ENCODE assay signal across 23 mouse cellular contexts in genomic region chr11:21037267-21037906, GRCm38 (mm10). TPM values are rescaled to one million over a fixed set of nuclear protein-coding genes. Genes with fewer than 3 reads are reported as not detected.
DNase-seq lines count a peak whose midpoint lies in the region; ATAC-seq and TF ChIP-seq lines count a peak whose summit lies in the region.
"Had no signal": no experiment of that assay in that cellular context is flagged by ENCODE, and none has a peak within 500 bp of the region (broad histone marks: within the 10 kb centered on the region; RNA-seq: fewer than 3 reads in every experiment).

No protein-coding gene starts in this region.

- H3K9me3 ChIP-seq in heart, embryonic 12.5 days (replicated peaks): no peaks in the 10 kb centered on the region
- no peaks in the 10 kb centered on the region for H3K9me3 ChIP-seq in intestine, embryonic 15.5 days
- H3K9me3 ChIP-seq in intestine, postnatal 0 days (ENCODE audit: control insufficient read depth): no peaks in the 10 kb centered on the region
- no peaks in the 10 kb centered on the region for H3K9me3 ChIP-seq in hindbrain, postnatal 0 days (ENCODE audit: low read length)
- H3K9me3 ChIP-seq: embryonic facial prominence, embryonic 10.5 days; embryonic facial prominence, embryonic 12.5 days; forebrain, embryonic 13.5 days; forebrain, embryonic 15.5 days; G1E had no signal

- H3K27ac ChIP-seq in heart, embryonic 12.5 days (ENCODE audit: poor library complexity, severe bottlenecking): no peak overlapping the region
- H3K27ac ChIP-seq in intestine, embryonic 15.5 days: no peak overlapping the region
- H3K27ac ChIP-seq in intestine, postnatal 0 days (ENCODE audit: low read depth, low read length): no peak overlapping the region
- no peak overlapping the region for H3K27ac ChIP-seq in hindbrain, postnatal 0 days
- H3K27ac ChIP-seq: embryonic facial prominence, embryonic 10.5 days; embryonic facial prominence, embryonic 12.5 days; forebrain, embryonic 13.5 days had no signal

- no peaks in the 10 kb centered on the region for H3K36me3 ChIP-seq in heart, embryonic 12.5 days
- H3K36me3 ChIP-seq in intestine, embryonic 15.5 days: no peaks in the 10 kb centered on the region
- H3K36me3 ChIP-seq in intestine, postnatal 0 days (ENCODE audit: control insufficient read depth, insufficient read depth): no peaks in the 10 kb centered on the region
- H3K36me3 ChIP-seq in hindbrain, postnatal 0 days (ENCODE audit: insufficient read depth, low read length): no peaks in the 10 kb centered on the region
- H3K36me3 ChIP-seq: embryonic facial prominence, embryonic 10.5 days; embryonic facial prominence, embryonic 12.5 days; forebrain, embryonic 15.5 days; G1E had no signal

- no peak overlapping the region for H3K4me3 ChIP-seq in heart, embryonic 12.5 days
- no peak overlapping the region for H3K4me3 ChIP-seq in intestine, embryonic 15.5 days (replicated peaks)
- no peak overlapping the region for H3K4me3 ChIP-seq in intestine, postnatal 0 days (ENCODE audit: low read depth, low read length)
- H3K4me3 ChIP-seq in hindbrain, postnatal 0 days (ENCODE audit: low read length): no peak overlapping the region
- H3K4me3 ChIP-seq: embryonic facial prominence, embryonic 10.5 days; embryonic facial prominence, embryonic 12.5 days; forebrain, embryonic 13.5 days; forebrain, embryonic 15.5 days had no signal

- TF ChIP-seq CTCF in intestine, postnatal 0 days (IDR thresholded peaks at IDR 0.05; ENCODE audit: low read depth): no peak
- no peak for TF ChIP-seq CTCF in hindbrain, postnatal 0 days (IDR thresholded peaks at IDR 0.05; ENCODE audit: low read depth)

- no peak overlapping the region for H3K9ac ChIP-seq in heart, embryonic 12.5 days
- H3K9ac ChIP-seq in intestine, embryonic 15.5 days: no peak overlapping the region
- no peak overlapping the region for H3K9ac ChIP-seq in intestine, postnatal 0 days (ENCODE audit: low read depth, low read length)
- no peak overlapping the region for H3K9ac ChIP-seq in hindbrain, postnatal 0 days (replicated peaks; ENCODE audit: low read length)
- H3K9ac ChIP-seq: embryonic facial prominence, embryonic 12.5 days; forebrain, embryonic 13.5 days; forebrain, embryonic 15.5 days had no signal

- no peaks in the 10 kb centered on the region for H3K27me3 ChIP-seq in heart, embryonic 12.5 days (replicated peaks)
- no peaks in the 10 kb centered on the region for H3K27me3 ChIP-seq in intestine, embryonic 15.5 days (replicated peaks)
- no peaks in the 10 kb centered on the region for H3K27me3 ChIP-seq in intestine, postnatal 0 days (replicated peaks; ENCODE audit: control insufficient read depth, insufficient read depth, low read length)
- H3K27me3 ChIP-seq in hindbrain, postnatal 0 days (ENCODE audit: insufficient read depth, low read length): no peaks in the 10 kb centered on the region
- H3K27me3 ChIP-seq: CH12.LX; embryonic facial prominence, embryonic 12.5 days; forebrain, embryonic 15.5 days; Patski had no signal

- ATAC-seq in heart, embryonic 12.5 days (ENCODE audit: insufficient number of reproducible peaks, low FRiP score): no peak
- peak; percentile 52 for ATAC-seq in intestine, embryonic 15.5 days
- 0 out of 2 replicates have a peak, but pooled peaks have one; percentile 22 for ATAC-seq in intestine, postnatal 0 days
- ATAC-seq in hindbrain, postnatal 0 days: no peak
- ATAC-seq: activated CD4-positive, CD25-positive, alpha-beta regulatory T cell, adult 4 months; CD4-positive, CD25-positive, alpha-beta regulatory T cell, adult 4 months; Patski had no signal

- DNase-seq in heart, adult 11 months: peak; percentile 75
- DNase-seq in hindbrain, postnatal 0 days (ENCODE audit: low spot score): no peak
- DNase-seq: adrenal gland, adult 8-10 months; adrenal gland, postnatal 14 days; adrenal gland, postnatal 36 days; B cell, adult 2 months; cerebellum, adult 11-12 months; cerebellum, adult 2 months; cerebellum, adult 9-10 months; cerebellum, postnatal 10 days; cerebellum, postnatal 25 days had no signal

- H3K4me2 ChIP-seq in heart, embryonic 12.5 days: no peak overlapping the region
- H3K4me2 ChIP-seq in intestine, embryonic 15.5 days (replicated peaks): no peak overlapping the region
- no peak overlapping the region for H3K4me2 ChIP-seq in intestine, postnatal 0 days (replicated peaks; ENCODE audit: low read depth)
- no peak overlapping the region for H3K4me2 ChIP-seq in hindbrain, postnatal 0 days (ENCODE audit: low read depth, low read length)
- H3K4me2 ChIP-seq: embryonic facial prominence, embryonic 12.5 days; forebrain, embryonic 13.5 days; forebrain, embryonic 15.5 days had no signal

- peaks cover 28% of the 10 kb centered on the region for H3K4me1 ChIP-seq in heart, embryonic 12.5 days (replicated peaks)
- H3K4me1 ChIP-seq in intestine, embryonic 15.5 days (replicated peaks): peaks cover 13% of the 10 kb centered on the region
- H3K4me1 ChIP-seq in intestine, postnatal 0 days (replicated peaks; ENCODE audit: control insufficient read depth, insufficient read depth, low read length): peaks cover 4% of the 10 kb centered on the region; the same call in 1 of the 2 replicates
- no peaks in the 10 kb centered on the region for H3K4me1 ChIP-seq in hindbrain, postnatal 0 days (ENCODE audit: insufficient read depth, low read length)
- H3K4me1 ChIP-seq: embryonic facial prominence, embryonic 12.5 days had no signal

- WGBS in heart, embryonic 12.5 days: 90% methylated on average over 6 of the region's 6 CpGs
- 83% methylated on average over 6 of the region's 6 CpGs for WGBS in intestine, embryonic 15.5 days
- WGBS in intestine, postnatal 0 days: 71% methylated on average over 6 of the region's 6 CpGs
- 95% methylated on average over 6 of the region's 6 CpGs for WGBS in hindbrain, postnatal 0 days

RNA-seq across cellular contexts. Expression of gene Peli1, which starts 53.7 kb away (rescaled TPM):
- 31.0 and 32.1 TPM in 2 replicates for polyA plus RNA-seq in heart, embryonic 12.5 days (2016; fragmentation: Nextera tagmentation; extraction: Ambion mirVana)
- 33.8 and 35.8 TPM in 2 replicates for polyA plus RNA-seq in intestine, embryonic 15.5 days (2015; fragmentation: Nextera tagmentation; extraction: Ambion mirVana)
- polyA plus RNA-seq in intestine, postnatal 0 days (2015; fragmentation: Nextera tagmentation; extraction: Ambion mirVana): 27.1 and 27.2 TPM in 2 replicates
- total RNA-seq in hindbrain, postnatal 0 days (2014; rRNA removed): 38.1 and 41.2 TPM in 2 replicates
- polyA plus RNA-seq in hindbrain, postnatal 0 days (2015; fragmentation: Nextera tagmentation; extraction: Ambion mirVana): 46.5 and 47.1 TPM in 2 replicates

Comparison
In these comparisons a context has a peak if more than half of its experiments do, and no peak if none do; other contexts are left out.
1. ATAC-seq: peak in intestine, embryonic 15.5 days (single experiment) and intestine, postnatal 0 days (single experiment); none in heart, embryonic 12.5 days (single experiment) and hindbrain, postnatal 0 days (single experiment).